Mouse (Mus musculus): ENCODE results near the gene Gpx2.

- TF ChIP-seq CTCF (IDR thresholded peaks at IDR 0.05; ENCODE audit: low read depth, low read length) (peak; percentile 32; the same call in 1 of the 2 replicates), POLR2A (IDR thresholded peaks at IDR 0.05; ENCODE audit: extremely low read depth, insufficient read depth, low read length) (no peak)
These were observed 17.5 kb downstream of the Gpx2 start for GRCm38 (mm10) chr12:76777845-76778244.

All from liver, adult 2 months (tissue).